Mouse (Mus musculus) gonadal fat pad, adult 2 months (tissue): ENCODE measurements at regions not wholly inside any gene's neighbourhood (a gene's known extent, or its start where the extent isn't known, plus 50 kb on each side); places are given as distances from the start of the nearest gene placed in this dataset.

Experiments used
- DNase-seq: peaks from one replicate; pipeline ENCODE4 v3.0.0-alpha.2; 2012; ENCODE audit warnings: low read depth

DNA sequence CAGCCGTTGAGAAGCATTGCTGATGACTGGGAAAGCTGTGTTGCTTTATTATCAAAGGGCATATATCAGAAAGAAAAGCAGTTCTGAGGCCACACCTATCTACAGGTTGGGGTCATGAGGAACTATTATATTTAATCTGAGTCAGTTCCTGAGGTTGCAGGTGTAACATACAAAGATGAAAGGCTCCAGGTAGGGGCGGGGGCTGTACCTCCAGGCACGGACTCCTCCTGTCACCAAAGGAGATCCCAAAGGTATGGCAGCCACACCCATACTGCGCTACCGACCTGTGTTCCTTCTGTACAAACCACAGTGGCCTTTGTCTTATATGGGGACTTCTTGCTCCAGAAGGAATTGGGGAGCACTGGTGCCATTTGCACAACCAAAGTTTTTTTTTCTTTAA is 149.4 kb upstream of the Klf3 start:
- no peak for DNase-seq

GRCm38 (mm10) chr5:64655286-64655685 is 147.9 kb upstream of the Klf3 start:
- DNase-seq: no peak

DNA sequence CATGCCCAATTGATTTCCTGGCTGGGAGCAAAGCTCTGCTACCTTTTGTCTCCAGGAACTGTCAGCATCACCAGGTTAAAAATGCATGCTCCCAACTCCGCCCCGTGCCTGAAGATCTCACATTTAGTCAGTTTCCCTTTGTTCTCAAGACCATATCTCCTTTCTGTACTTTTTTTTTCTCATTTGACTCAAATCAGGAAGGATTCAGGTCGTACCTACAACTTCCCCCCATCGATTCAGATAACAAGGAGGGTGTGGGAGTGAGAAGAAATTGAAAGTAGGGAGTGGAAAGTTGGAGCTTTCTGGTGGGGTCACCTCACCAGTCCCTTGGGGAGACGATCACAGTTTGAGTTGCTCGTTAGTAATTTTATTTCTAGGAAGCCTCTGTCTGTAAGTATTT is 141.2 kb upstream of the Klf3 start:
- no peak for DNase-seq

DNA sequence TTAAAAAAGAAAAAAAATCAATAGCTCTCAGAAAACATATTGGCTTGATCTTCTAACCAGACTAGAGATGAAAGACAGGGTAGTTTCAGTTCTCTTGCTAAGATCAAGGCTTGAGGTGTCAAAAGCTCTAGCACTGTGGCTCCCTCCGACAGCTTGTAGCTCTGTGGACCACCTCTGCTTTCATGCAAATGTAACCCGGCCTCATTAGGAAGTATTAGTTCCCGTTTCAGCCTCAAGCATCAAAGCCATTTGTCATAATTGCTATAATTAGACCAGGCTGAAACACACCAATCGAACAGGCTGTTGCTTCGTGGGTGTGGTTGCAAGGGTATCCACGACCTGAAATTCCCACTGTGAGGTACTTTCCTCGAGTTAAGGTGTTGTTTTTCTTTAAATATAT is 140.7 kb upstream of the Klf3 start:
- no peak for DNase-seq

- DNase-seq: no peak
Observed at GRCm38 (mm10) chr5:64663766-64664165, 139.4 kb upstream of the Klf3 start.

DNA sequence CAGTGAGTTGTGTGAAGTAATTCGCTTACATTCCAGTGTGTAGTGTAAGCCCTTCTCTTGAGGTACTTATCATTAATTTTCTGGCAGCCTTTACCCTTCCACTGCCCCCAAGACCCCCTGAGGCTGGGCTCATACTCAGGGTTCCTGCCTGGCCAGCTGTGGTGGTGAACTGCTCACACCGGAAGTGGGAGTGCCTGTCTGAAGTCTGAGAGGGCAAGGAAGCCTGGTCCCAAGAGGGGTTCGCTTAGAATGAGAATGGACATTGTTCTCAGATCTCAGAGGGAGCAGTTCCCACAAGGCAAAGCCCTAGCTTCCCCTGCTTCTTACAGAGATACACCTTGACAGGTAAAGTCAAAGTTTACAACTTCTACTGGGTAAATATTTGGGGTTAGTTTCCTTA is 138.1 kb upstream of the Klf3 start:
- no peak for DNase-seq

GRCm38 (mm10) chr5:64666256-64666655 is 136.9 kb upstream of the Klf3 start:
- no peak for DNase-seq

DNA sequence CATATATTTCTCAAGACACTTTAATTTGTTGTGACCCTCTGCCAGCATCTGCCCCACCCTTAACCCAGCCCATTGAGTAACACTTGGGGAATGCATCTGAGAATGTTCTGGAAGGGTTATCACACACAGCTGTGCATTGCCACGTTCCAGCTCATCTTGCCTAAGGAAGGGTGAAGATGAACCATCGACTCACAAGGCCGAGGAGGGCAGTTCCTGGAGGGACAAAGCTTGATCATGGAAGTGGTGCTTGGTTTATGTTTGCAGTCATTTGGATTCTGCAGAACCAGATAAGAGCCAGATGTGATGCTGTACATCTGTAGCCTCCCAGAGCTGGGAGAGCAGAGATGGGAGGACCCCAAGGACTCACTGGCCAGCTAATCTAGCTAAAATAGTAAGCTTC is 136.1 kb upstream of the Klf3 start:
- no peak for DNase-seq

GRCm38 (mm10) chr5:64673861-64674260 is 129.3 kb upstream of the Klf3 start:
- no peak for DNase-seq

DNA sequence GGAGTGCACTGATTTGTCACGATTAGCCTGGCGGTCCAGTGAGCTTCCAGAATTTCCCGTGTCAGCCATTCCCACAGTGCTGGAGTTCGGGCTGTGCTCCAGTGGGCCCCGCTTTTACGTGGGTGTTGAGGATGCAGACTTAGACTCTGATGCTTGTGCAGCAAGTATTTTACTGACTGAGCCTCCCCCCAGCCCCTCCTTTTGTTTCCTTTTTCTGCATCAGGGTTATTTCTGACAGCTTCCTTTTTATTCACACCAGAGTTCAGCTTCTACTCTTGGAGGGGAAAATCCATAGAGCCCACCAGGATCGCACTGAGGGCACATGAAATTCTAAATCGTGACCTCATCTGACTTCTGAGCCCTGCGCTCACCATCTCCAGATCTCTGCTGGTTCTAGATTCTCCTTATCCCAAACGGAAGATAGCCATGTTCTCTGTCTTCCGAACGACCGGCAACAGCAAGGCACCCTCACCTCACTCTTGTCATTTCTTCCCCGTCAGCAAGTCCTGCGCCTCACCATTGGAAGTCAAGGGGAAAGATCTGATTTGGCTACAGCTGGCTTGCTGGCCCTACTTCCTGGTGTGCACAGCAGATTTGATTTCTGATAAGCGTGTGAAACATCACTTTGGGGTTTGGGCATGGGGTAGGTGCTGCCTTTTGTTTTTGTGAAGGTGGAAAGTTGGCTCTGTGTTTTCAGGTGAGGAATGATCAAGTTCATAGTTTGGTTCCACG is 126.8 kb upstream of the Klf3 start:
- DNase-seq: no peak

- no peak for DNase-seq
Observed at GRCm38 (mm10) chr5:64676946-64677588, 126.1 kb upstream of the Klf3 start.

DNA sequence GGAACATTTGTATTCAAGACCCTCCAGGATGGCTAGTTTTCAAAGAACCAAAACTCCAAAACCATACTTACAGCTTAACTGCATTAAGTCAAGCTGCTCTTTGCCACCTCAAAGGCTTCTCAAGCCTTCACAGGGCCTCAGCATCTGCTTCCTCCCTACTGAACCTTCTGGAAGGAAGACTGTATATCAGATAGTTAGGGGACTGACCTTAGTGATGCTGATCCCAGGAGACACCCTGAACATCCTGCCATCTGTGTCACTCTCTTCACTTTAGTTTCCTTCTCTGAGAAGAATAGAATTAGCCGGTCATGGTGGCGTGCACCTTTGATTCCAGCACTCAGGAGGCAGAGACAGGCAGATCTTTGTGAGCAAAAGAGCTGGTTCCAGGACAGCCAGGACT is 124.5 kb upstream of the Klf3 start:
- no peak for DNase-seq

GRCm38 (mm10) chr5:64679996-64680625 is 123.1 kb upstream of the Klf3 start:
- no peak for DNase-seq

GRCm38 (mm10) chr5:64681161-64681560 is 122.0 kb upstream of the Klf3 start:
- no peak for DNase-seq

GRCm38 (mm10) chr5:64682326-64682845 is 120.8 kb upstream of the Klf3 start:
- DNase-seq: no peak

- no peak for DNase-seq
Observed at GRCm38 (mm10) chr5:64683419-64683818, 119.8 kb upstream of the Klf3 start.

DNA sequence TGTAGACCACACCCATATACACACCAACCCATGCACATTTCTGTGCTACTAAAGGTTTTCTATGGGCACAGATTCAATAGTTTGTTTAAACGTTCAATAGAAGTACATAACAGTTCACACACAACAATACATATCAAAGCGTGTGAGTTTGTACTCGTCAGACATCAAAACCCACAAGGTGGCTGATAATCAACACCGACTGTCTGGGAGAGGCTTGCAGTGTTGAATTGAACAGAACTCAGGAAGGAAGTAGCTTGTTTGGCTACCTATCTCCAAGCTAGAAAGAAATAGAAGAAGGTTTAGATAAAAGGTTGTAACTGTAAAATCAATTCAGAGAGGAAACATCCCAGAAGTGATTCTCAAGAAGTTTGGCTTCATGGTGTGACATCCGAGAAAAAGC is 118.9 kb upstream of the Klf3 start:
- no peak for DNase-seq

GRCm38 (mm10) chr5:64690148-64690547 is 113.0 kb upstream of the Klf3 start:
- no peak for DNase-seq

GRCm38 (mm10) chr5:64691406-64692100 is 111.6 kb upstream of the Klf3 start:
- DNase-seq: no peak

- no peak for DNase-seq
Observed at GRCm38 (mm10) chr5:64692335-64692734, 110.9 kb upstream of the Klf3 start.

- DNase-seq: no peak
Observed at GRCm38 (mm10) chr5:64693616-64694015, 109.6 kb upstream of the Klf3 start.

DNA sequence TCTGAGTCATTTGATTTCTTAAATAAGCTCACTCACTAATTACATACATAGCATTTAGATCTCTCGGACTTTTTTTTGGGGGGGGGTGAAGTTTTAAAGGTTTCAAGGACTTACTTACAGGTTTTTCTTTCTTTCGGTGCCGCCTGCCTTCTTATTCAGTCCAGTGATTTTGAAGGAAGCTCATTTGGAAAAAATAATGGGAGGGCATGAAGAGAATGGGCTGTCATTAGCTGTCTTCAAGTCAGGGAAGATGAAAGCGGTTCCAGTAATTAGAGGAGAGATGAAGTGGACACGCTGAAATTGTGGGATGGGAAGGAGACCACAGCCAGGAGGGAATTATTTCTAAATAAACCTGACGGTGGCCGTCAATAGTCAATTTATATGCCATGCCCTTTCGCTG is 108.6 kb upstream of the Klf3 start:
- DNase-seq: no peak
